Mouse (Mus musculus) cortical plate, adult 2 months (tissue): ENCODE measurements around the gene Ankub1.

Source experiments
- CTCF ChIP-seq: fragments of 200-500 bp; IDR thresholded peaks from 2 replicates; pipeline ENCODE4 v1.5.1; 2011; ENCODE audit warnings: mild to moderate bottlenecking, control low read depth, low read length; ENCODE audit not compliant: insufficient read depth; ENCODE audit errors: extremely low read depth
- POLR2A ChIP-seq: fragments of 200-500 bp; IDR thresholded peaks from 2 replicates; pipeline ENCODE4 v1.6.1; 2011; ENCODE audit warnings: mild to moderate bottlenecking, low read length, control low read depth; ENCODE audit not compliant: insufficient read depth; ENCODE audit errors: extremely low read depth

DNA sequence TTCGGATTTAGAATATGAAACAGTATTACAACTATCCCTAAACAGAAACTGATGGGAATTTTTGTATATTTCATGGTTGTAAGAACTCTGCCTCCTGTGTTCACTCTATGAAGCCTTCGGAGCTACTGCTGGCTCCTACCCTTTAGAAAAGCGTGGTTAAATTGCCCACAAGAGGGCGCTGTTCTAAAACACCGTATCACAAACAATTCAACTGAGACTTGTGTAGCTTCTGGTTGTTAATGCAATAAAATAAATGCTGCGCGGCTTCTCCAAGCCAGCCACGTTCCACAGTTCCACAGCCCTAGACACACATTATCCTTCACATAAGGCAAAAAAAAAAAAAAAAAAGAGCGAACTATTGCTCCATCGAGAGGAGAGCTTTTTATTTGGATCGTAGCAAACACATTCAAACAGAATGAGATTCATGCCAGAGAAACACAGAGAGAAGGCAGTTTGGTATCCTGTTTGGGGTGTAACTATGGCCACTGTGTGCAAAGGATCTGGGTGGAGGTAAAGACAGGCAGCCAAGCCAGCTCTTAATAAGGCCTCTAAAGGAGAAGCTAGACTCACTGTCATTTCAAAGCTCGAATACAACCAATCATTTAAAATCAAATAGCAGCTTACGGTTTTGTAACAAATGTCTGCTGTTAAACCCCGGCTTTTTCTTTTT is 25.4 kb downstream of the Ankub1 start:
- TF ChIP-seq CTCF (peak; percentile 64), POLR2A (no peak)
